Mouse (Mus musculus) forebrain, embryonic 14.5 days (tissue): ENCODE results near the gene Kdelr2. TPM values are rescaled to one million over a fixed set of nuclear protein-coding genes. Genes with fewer than 3 reads are reported as not detected.

Experiments
- ATAC-seq: fragments of 200-750 bp; cut with Nextera tagmentation; 2 replicates; pipeline ENCODE4 v1.8.0; 2017; ENCODE audit warnings: mild to moderate bottlenecking, moderate library complexity
- DNase-seq: peaks from one replicate; pipeline ENCODE4 v3.0.0-alpha.2; 2015; ENCODE audit warnings: low spot score
- H3K27ac ChIP-seq: fragments of 300-500 bp; sonication (generic); 2 replicates; pipeline ENCODE4 v1.5.1; 2014; ENCODE audit warnings: low read depth, mild to moderate bottlenecking, control low read depth, low read length, moderate library complexity
- H3K27me3 ChIP-seq: fragments of 300-500 bp; sonication (generic); replicated peaks from 2 replicates; pipeline ENCODE4 v1.6.1; 2014; ENCODE audit warnings: low read length, control low read depth, mixed read lengths; ENCODE audit not compliant: control insufficient read depth, insufficient read depth
- H3K36me3 ChIP-seq: fragments of 300-500 bp; sonication (generic); 2 replicates; pipeline ENCODE4 v1.6.1; 2014; ENCODE audit warnings: low read length, control low read depth; ENCODE audit not compliant: control insufficient read depth, insufficient read depth
- H3K4me1 ChIP-seq: fragments of 300-500 bp; sonication (generic); 2 replicates; pipeline ENCODE4 v1.6.1; 2014; ENCODE audit warnings: antibody characterized with exemption, low read length, control low read depth; ENCODE audit not compliant: control insufficient read depth, insufficient read depth
- H3K4me2 ChIP-seq: fragments of 300-500 bp; sonication (generic); 2 replicates; pipeline ENCODE4 v1.6.1; 2014; ENCODE audit warnings: mild to moderate bottlenecking, control low read depth, low read length
- H3K4me3 ChIP-seq: fragments of 300-500 bp; sonication (generic); 2 replicates; pipeline ENCODE4 v1.5.1; 2014; ENCODE audit warnings: low read depth, low read length, control low read depth
- H3K9ac ChIP-seq: fragments of 300-500 bp; sonication (generic); 2 replicates; pipeline ENCODE4 v1.6.1; 2014; ENCODE audit warnings: mild to moderate bottlenecking, low read length, control low read depth, moderate library complexity
- H3K9me3 ChIP-seq: fragments of 300-500 bp; sonication (generic); replicated peaks from 2 replicates; pipeline ENCODE4 v1.6.1; 2016; ENCODE audit warnings: low read length, control low read depth, mixed read lengths; ENCODE audit not compliant: control insufficient read depth
- WGBS: fragments of 180-500 bp; shearing (Covaris S2); extraction: QIAGEN DNeasy Blood & Tissue Kit; methylation state at CpG from one replicate; pipeline ENCODE4 v1.1.7; 2014; 5-methylcytosine and 5-hydroxymethylcytosine counted together
- polyA plus RNA-seq: library from polyadenylated mRNA; unstranded; fragments of >200 nt; fragmentation: Nextera tagmentation; extraction: Ambion mirVana; gene quantifications from 2 replicates; pipeline ENCODE4 v1.2.1, GENCODE M21; 2014

Gene Kdelr2
- polyA plus RNA-seq, 1 experiment from 2014 or later, result 137 TPM

GRCm38 (mm10) chr5:143463671-143464070 lies 60.0 kb downstream of the Kdelr2 start:
- ATAC-seq (no peak), DNase-seq (no peak)
- peaks cover 18% of the 10 kb centered on the region for H3K36me3 ChIP-seq
- 80% methylated on average over 11 of the region's 11 CpGs for WGBS
- H3K9me3 ChIP-seq, result no peaks in the 10 kb centered on the region
- peak overlapping the region; percentile 71 for H3K4me3 ChIP-seq
- peak overlapping the region; percentile 76 for H3K9ac ChIP-seq
- no peak overlapping the region for H3K27ac ChIP-seq
- peaks cover 7% of the 10 kb centered on the region; the same call in 1 of the 2 replicates for H3K4me1 ChIP-seq
- H3K27me3 ChIP-seq, result no peaks in the 10 kb centered on the region
- peak overlapping the region; percentile 72 for H3K4me2 ChIP-seq

GRCm38 (mm10) chr5:143464100-143464756 lies 60.6 kb downstream of the Kdelr2 start, which contains the start of gene Daglb:
TSS of gene Daglb (plus strand) at chr5:143464584.
- Histone ChIP-seq H3K36me3 (peaks cover 21% of the 10 kb centered on the region), H3K9me3 (no peaks in the 10 kb centered on the region), H3K4me3 (peak within 1 kb of the TSS; percentile 71), H3K4me1 (peaks cover 7% of the 10 kb centered on the region; the same call in 1 of the 2 replicates), H3K4me2 (peak within 1 kb of the TSS; percentile 72), H3K9ac (peak within 1 kb of the TSS; percentile 76), H3K27me3 (no peaks in the 10 kb centered on the region), H3K27ac (peak within 1 kb of the TSS; percentile 52; the same call in 1 of the 2 replicates)
- ATAC-seq (peak; percentile 99), DNase-seq (peak; percentile 96)
- WGBS, result 3% methylated on average over 43 of the region's 43 CpGs

- peak overlapping the region; percentile 76 for H3K9ac ChIP-seq
- H3K4me2 ChIP-seq, result peak overlapping the region; percentile 72
- H3K9me3 ChIP-seq, result no peaks in the 10 kb centered on the region
- peak overlapping the region; percentile 71 for H3K4me3 ChIP-seq
- DNase-seq (no peak), ATAC-seq (peak; percentile 78)
- H3K27ac ChIP-seq, result peak overlapping the region; percentile 52; the same call in 1 of the 2 replicates
- peaks cover 7% of the 10 kb centered on the region; the same call in 1 of the 2 replicates for H3K4me1 ChIP-seq
- no peaks in the 10 kb centered on the region for H3K27me3 ChIP-seq
- WGBS, result under 1% methylated on average over 20 of the region's 20 CpGs
- H3K36me3 ChIP-seq, result peaks cover 26% of the 10 kb centered on the region
Observed at GRCm38 (mm10) chr5:143464757-143465118, 61.1 kb downstream of the Kdelr2 start.

- Histone ChIP-seq H3K4me3 (peak overlapping the region; percentile 71), H3K9me3 (no peaks in the 10 kb centered on the region), H3K27ac (no peak overlapping the region), H3K4me1 (peaks cover 7% of the 10 kb centered on the region; the same call in 1 of the 2 replicates), H3K4me2 (peak overlapping the region; percentile 72), H3K36me3 (peaks cover 29% of the 10 kb centered on the region), H3K27me3 (no peaks in the 10 kb centered on the region), H3K9ac (peak overlapping the region; percentile 76)
- WGBS, result 32% methylated on average over 23 of the region's 23 CpGs
- ATAC-seq (no peak), DNase-seq (peak; percentile 19)
Observed at GRCm38 (mm10) chr5:143465156-143466085, 61.8 kb downstream of the Kdelr2 start.

GRCm38 (mm10) chr5:143466891-143467669 lies 63.4 kb downstream of the Kdelr2 start:
- WGBS, result 94% methylated on average over 23 of the region's 23 CpGs
- no peak overlapping the region for H3K27ac ChIP-seq
- DNase-seq (no peak), ATAC-seq (no peak)
- H3K9me3 ChIP-seq, result no peaks in the 10 kb centered on the region
- no peak overlapping the region for H3K4me2 ChIP-seq
- H3K36me3 ChIP-seq, result peaks cover 40% of the 10 kb centered on the region
- H3K27me3 ChIP-seq, result no peaks in the 10 kb centered on the region
- no peak overlapping the region for H3K9ac ChIP-seq
- peaks cover 7% of the 10 kb centered on the region; the same call in 1 of the 2 replicates for H3K4me1 ChIP-seq
- no peak overlapping the region for H3K4me3 ChIP-seq

- 94% methylated on average over 6 of the region's 6 CpGs for WGBS
- no peak overlapping the region for H3K4me2 ChIP-seq
- no peak overlapping the region for H3K27ac ChIP-seq
- peaks cover 7% of the 10 kb centered on the region; the same call in 1 of the 2 replicates for H3K4me1 ChIP-seq
- H3K9ac ChIP-seq, result no peak overlapping the region
- peaks cover 42% of the 10 kb centered on the region for H3K36me3 ChIP-seq
- H3K4me3 ChIP-seq, result no peak overlapping the region
- no peak for ATAC-seq
- no peaks in the 10 kb centered on the region for H3K27me3 ChIP-seq
- no peak for DNase-seq
- H3K9me3 ChIP-seq, result no peaks in the 10 kb centered on the region
Observed at GRCm38 (mm10) chr5:143467931-143468330, 64.3 kb downstream of the Kdelr2 start.

- Histone ChIP-seq H3K27ac (no peak overlapping the region), H3K9ac (no peak overlapping the region), H3K4me2 (no peak overlapping the region), H3K27me3 (no peaks in the 10 kb centered on the region), H3K4me1 (peaks cover 7% of the 10 kb centered on the region; the same call in 1 of the 2 replicates), H3K9me3 (no peaks in the 10 kb centered on the region), H3K4me3 (no peak overlapping the region), H3K36me3 (peaks cover 58% of the 10 kb centered on the region)
- 97% methylated on average over 8 of the region's 8 CpGs for WGBS
- DNase-seq (no peak), ATAC-seq (no peak)
Observed at GRCm38 (mm10) chr5:143469628-143470027, 66.0 kb downstream of the Kdelr2 start.

- Histone ChIP-seq H3K36me3 (peaks cover 68% of the 10 kb centered on the region), H3K9me3 (no peaks in the 10 kb centered on the region), H3K4me1 (peaks cover 2% of the 10 kb centered on the region; the same call in 1 of the 2 replicates), H3K9ac (no peak overlapping the region), H3K4me2 (no peak overlapping the region), H3K27ac (no peak overlapping the region), H3K4me3 (no peak overlapping the region), H3K27me3 (no peaks in the 10 kb centered on the region)
- peak; percentile 34 for DNase-seq
- ATAC-seq, result 0 out of 2 replicates have a peak, but pooled peaks have one; percentile 52
- WGBS, result 74% methylated on average over 15 of the region's 15 CpGs
Observed at GRCm38 (mm10) chr5:143470421-143471164, 67.0 kb downstream of the Kdelr2 start.
